Mouse (Mus musculus): Measurements from ENCODE around the gene Lrfn1.

- TF ChIP-seq CTCF (IDR thresholded peaks at IDR 0.05; ENCODE audit: borderline replicate concordance, extremely low read depth, insufficient read depth, insufficient read length) (no peak), POLR2A (IDR thresholded peaks at IDR 0.05; ENCODE audit: borderline replicate concordance, extremely low read depth, insufficient read depth, insufficient read length, poor library complexity, severe bottlenecking) (no peak)
These were observed 3.6 kb upstream of the Lrfn1 start for GRCm38 (mm10) chr7:28447865-28448820.

All from brain, embryonic 14.5 days (tissue).